Mouse (Mus musculus) limb, embryonic 10.5 days (tissue): ENCODE data around the gene Mmel1. TPM values are rescaled to one million over a fixed set of nuclear protein-coding genes. Genes with fewer than 3 reads are reported as not detected.

Experiments
- DNase-seq: peaks from one replicate; pipeline ENCODE4 v3.0.0-alpha.2; 2017; ENCODE audit warnings: low spot score
- H3K27ac ChIP-seq: fragments of 300-500 bp; sonication (generic); 2 replicates; pipeline ENCODE4 v1.5.1; 2016; ENCODE audit warnings: mild to moderate bottlenecking
- H3K27me3 ChIP-seq: fragments of 300-500 bp; sonication (generic); 2 replicates; pipeline ENCODE4 v1.6.1; 2016; ENCODE audit warnings: low read depth, mild to moderate bottlenecking; ENCODE audit not compliant: poor library complexity, severe bottlenecking
- H3K36me3 ChIP-seq: fragments of 300-500 bp; sonication (generic); 2 replicates; pipeline ENCODE4 v1.6.1; 2016; ENCODE audit warnings: mild to moderate bottlenecking, moderate library complexity
- H3K4me1 ChIP-seq: fragments of 300-500 bp; sonication (generic); 2 replicates; pipeline ENCODE4 v1.6.1; 2016
- H3K4me3 ChIP-seq: fragments of 300-500 bp; sonication (generic); 2 replicates; pipeline ENCODE4 v1.5.1; 2016; ENCODE audit warnings: mild to moderate bottlenecking, moderate library complexity
- H3K9me3 ChIP-seq: fragments of 300-500 bp; sonication (generic); replicated peaks from 2 replicates; pipeline ENCODE4 v1.6.1; 2016; ENCODE audit warnings: mild to moderate bottlenecking
- WGBS: fragments of 180-500 bp; shearing (Covaris S2); methylation state at CpG from one replicate; pipeline ENCODE4 v1.1.7; 2016; 5-methylcytosine and 5-hydroxymethylcytosine counted together
- polyA plus RNA-seq: library from polyadenylated mRNA; unstranded; fragments of >200 nt; fragmentation: Nextera tagmentation; extraction: Ambion mirVana; gene quantifications from 2 replicates; pipeline ENCODE4 v1.2.1, GENCODE M21; 2016

Mmel1 gene
- polyA plus RNA-seq, 1 experiment from 2014 or later: 0.15 TPM

DNA sequence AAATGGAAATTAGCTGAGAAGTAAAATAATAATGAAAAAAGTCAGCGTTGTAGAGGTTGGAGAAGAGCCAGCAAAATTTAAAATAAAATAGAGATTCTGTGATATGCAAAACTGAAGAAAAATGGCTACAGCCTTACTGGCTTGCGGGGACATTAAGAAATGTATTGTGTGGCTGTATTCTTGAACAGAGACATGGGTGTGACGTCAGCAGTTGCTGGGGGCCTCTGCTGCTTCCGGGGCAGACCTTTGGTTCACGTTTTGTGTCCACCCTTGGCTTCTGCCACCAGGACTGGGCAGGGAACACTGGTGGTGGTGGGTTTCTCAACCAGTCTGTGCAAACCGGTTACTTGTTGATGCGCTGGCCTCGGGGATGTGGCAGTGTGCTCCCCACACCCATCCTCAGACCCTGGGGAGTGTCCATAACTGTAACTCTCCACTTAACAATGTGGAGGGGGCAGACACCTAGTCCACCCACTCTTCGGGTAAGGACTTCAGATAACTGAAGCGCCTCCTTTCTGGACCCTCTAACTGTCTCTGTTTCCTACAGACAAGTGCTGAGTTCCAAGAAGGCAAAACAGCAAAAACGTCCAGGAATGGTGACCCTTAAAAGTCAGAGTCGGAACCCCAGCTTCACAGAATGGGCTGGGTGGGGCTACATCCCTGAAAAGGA, 14.6 kb upstream of the Mmel1 start:
- Histone ChIP-seq H3K27me3 (peaks cover 62% of the 10 kb centered on the region), H3K36me3 (no peaks in the 10 kb centered on the region), H3K27ac (no peak overlapping the region), H3K9me3 (no peaks in the 10 kb centered on the region), H3K4me1 (peaks cover 13% of the 10 kb centered on the region), H3K4me3 (no peak overlapping the region; the same call in 1 of the 2 replicates)
- no peak for DNase-seq
- 61% methylated on average over 12 of the region's 12 CpGs for whole genome bisulfite sequencing

DNA sequence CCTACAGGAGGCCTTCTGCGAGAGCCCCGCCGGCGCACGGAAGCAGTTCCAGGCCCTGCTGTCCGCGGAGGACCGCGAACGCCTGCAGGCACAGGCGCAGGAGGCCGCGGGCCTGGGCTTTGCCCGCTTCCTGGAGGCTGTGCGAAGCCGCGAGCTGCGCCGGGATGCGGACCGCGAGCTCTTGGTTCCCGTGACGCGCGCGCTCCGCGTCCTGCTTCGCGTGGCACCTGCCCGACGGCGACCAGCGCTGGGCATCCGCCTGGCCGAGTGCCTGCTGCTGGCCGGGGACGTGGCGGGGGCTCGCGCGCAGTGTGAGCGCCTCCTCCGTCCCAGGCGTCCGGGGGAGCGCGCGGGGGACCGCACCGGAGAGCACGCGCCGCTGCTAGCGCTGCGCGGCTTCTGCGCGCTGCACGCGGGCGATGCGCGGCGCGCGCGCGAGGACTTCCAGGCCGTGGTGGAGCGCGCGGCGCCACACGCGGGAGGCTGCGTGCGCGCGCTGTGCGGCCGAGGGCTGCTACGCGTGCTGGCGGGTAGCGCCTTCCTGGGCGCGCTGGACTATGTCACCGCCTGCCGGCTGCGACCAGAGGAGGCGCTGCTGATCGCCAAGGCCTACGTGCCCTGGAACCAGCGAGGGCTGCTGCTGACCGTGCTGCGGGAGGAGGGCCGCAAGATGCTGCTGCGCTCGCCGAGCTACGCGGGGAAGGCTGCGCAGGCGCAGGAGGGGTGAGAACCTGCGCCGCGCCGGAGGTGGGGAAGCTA, 13.5 kb upstream of the Mmel1 start:
- H3K4me1 ChIP-seq: peaks cover 13% of the 10 kb centered on the region
- no peaks in the 10 kb centered on the region for H3K36me3 ChIP-seq
- WGBS: under 1% methylated on average over 110 of the region's 110 CpGs
- peak overlapping the region; percentile 58 for H3K4me3 ChIP-seq
- H3K27ac ChIP-seq: peak overlapping the region; percentile 71
- peaks cover 63% of the 10 kb centered on the region for H3K27me3 ChIP-seq
- peak; percentile 89 for DNase-seq
- H3K9me3 ChIP-seq: no peaks in the 10 kb centered on the region

DNA sequence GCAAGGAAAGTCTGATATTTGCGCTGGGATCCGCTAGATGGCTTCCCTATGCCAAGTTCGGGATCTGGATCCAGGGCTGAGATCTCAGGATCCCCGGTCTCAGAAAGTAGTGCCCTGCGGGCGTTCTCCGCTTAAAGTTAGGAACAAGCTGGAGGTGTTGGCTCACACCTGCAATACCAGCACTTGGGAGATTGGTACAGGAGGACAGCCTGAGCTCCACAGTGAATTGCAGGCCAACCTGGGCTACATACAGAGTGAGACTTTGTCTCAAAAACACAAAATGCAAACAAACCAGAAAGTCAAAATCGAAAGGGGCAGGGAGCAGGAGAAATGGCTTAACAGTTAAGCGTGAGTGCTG, 12.9 kb upstream of the Mmel1 start:
- Histone ChIP-seq H3K36me3 (no peaks in the 10 kb centered on the region), H3K4me3 (peak overlapping the region; percentile 58), H3K9me3 (no peaks in the 10 kb centered on the region), H3K27ac (peak overlapping the region; percentile 71; the same call in 1 of the 2 replicates), H3K27me3 (peaks cover 63% of the 10 kb centered on the region), H3K4me1 (peaks cover 13% of the 10 kb centered on the region)
- no peak for DNase-seq
- 20% methylated on average over 9 of the region's 9 CpGs for WGBS

DNA sequence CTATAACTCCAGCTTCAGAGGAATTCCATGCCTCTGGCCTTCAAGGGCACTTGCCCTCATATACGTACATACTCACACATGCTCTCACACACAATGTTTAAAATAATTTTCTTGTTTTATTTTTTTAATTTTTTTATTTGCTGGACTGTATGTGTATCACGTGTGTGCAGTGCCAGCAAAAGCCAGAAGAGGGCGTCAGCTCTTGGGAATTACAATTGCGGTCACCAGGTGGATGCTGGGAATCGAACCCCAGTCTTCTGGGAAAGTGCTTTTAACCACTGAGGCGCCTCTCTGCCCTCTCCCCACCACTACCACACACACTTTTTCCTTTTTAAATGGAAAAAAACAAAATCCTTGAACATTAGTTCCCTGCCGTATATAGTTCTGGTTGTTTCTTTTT, 12.5 kb upstream of the Mmel1 start:
- H3K4me1 ChIP-seq: peaks cover 13% of the 10 kb centered on the region
- 87% methylated on average over 7 of the region's 7 CpGs for WGBS
- no peaks in the 10 kb centered on the region for H3K9me3 ChIP-seq
- DNase-seq: no peak
- peaks cover 63% of the 10 kb centered on the region for H3K27me3 ChIP-seq
- H3K27ac ChIP-seq: no peak overlapping the region
- peak overlapping the region; percentile 58 for H3K4me3 ChIP-seq
- H3K36me3 ChIP-seq: no peaks in the 10 kb centered on the region

DNA sequence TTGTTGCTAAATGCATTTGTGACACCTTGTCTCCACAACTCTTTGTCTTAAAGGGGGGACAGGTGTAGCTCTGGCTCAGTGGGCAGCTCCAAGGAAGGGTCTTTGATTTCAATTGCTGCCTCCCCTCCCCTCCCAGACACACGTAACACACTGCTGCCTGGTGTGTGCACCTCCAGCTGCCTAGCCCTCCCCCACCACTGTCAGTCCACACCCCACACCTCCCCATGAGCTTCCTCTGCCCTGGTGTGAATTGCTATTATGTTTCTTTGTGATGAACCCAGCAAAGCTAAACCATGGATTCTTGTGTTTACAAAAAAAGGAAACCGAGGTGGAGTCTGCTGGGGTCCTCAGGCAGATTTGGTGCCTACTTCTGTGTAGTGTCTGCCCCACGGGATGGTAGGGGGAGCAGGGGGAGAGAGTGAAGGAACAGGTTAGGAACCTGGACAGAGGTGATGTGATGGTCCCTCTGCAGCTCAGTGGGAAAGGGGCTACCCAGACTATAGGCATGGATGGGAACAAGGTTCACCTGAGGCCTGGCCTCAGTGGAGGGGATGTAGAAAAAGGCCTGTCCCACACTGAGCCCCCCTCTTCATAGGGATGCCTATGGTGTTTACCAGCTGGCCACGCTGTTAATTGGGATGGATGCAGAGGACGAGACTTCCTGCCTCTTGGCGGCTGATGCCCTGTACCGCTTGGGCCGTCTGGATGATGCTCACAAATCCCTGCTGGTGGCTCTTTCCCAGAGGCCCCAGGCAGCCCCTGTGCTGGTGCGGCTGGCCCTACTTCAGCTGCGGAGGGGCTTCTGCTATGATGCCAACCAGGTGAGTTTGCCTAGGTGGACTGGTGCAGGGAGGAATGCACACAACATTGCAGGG, 11.8 kb upstream of the Mmel1 start:
- DNase-seq: no peak
- Histone ChIP-seq H3K36me3 (no peaks in the 10 kb centered on the region), H3K4me3 (no peak overlapping the region), H3K4me1 (peaks cover 13% of the 10 kb centered on the region), H3K27me3 (peaks cover 62% of the 10 kb centered on the region), H3K27ac (no peak overlapping the region), H3K9me3 (no peaks in the 10 kb centered on the region)
- WGBS: 74% methylated on average over 10 of the region's 10 CpGs

DNA sequence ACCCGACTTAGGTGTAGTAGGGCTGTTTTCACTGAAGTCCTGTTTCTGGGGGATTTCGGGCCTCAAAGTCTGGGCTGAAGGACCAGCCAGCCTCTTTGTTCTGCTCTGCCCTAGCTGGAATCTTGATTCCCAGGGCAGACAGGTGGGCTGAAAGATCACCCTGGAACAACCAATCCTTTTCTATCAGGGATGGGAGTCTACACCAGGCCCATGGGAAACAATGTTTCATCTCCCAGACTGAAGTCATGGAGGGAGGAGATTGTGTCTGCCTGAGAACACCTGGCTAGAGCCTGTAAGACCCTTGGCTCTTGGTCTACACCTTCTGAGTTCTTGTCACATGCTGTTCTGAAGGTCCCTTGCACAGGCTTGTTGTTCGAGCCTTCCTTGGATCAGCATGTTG, 10.8 kb upstream of the Mmel1 start:
- WGBS: 83% methylated on average over 3 of the region's 3 CpGs
- Histone ChIP-seq H3K27ac (no peak overlapping the region), H3K27me3 (peaks cover 56% of the 10 kb centered on the region), H3K4me3 (no peak overlapping the region), H3K9me3 (no peaks in the 10 kb centered on the region), H3K4me1 (peaks cover 13% of the 10 kb centered on the region), H3K36me3 (no peaks in the 10 kb centered on the region)
- DNase-seq: no peak

DNA sequence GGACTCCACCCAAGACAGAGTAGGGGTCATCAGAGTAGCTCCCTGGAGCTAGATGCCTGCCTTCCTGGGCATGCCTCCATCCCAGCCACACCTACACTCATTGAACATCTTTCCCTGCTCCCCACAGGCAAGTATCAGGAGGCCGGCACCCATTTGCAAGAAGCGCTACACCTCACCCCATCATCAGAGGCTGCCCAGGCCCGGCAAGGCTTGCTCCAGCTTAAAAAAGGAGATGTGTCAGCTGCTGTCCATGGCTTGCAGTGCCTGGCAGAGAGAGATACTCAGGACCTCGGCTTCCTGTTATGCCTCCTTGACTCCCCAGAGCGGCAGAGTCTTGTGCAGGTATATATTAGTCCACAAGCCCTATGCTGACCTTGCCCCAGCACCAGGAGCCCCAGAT, 7.4 kb upstream of the Mmel1 start:
- H3K27ac ChIP-seq: no peak overlapping the region
- no peak overlapping the region for H3K4me3 ChIP-seq
- H3K9me3 ChIP-seq: no peaks in the 10 kb centered on the region
- WGBS: 82% methylated on average over 5 of the region's 5 CpGs
- DNase-seq: no peak
- peaks cover 22% of the 10 kb centered on the region for H3K27me3 ChIP-seq
- no peaks in the 10 kb centered on the region for H3K36me3 ChIP-seq
- H3K4me1 ChIP-seq: peaks cover 16% of the 10 kb centered on the region

DNA sequence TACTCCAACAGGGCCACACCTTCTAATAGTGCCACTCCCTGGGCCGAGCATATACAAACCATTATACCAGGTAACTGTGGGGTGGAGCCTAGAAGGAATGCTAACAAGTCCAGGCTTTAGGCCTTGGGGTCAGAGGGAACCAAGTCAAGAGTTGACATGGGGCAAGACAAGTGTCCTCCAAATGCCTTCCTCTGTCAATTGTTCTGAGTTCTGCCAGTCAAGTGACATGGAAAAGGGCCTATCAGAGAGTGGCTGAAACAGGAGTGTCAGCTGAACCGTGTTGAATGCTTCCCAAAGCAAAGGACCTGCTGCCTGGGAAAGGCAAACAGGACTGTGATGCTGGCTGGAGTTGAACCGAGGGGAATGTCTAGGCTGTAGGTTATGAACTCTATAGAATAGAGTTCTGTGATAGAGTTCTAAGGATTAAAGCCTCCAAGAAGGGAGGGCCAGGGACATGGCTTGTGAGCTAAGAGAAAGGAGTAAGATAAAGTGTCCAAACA, 5.9 kb upstream of the Mmel1 start:
- WGBS: 85% methylated on average over 3 of the region's 3 CpGs

DNA sequence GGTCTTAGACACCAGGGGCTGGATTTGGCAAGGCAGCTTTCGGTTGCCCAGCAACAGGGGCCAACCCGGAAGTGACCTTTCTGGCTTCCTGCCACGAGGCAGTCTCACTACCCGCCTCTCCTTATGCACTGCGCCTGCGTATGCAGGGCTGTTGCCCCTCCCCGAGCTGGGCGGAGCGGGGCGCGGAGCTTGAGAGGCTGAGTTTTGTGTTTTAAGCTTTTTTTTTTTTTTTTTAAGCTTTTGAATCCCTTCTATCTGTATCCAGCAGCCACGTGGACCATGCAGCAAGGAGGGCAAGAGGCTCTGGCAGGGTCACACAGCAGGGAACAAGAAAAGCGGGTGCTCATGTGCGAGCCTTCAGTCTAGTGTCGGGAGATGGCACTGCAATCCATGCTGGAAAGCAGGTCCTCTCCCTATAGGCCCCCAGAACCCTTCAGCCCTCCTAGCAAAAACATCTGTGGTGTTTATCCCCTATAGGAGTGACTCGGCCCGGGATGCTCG, 5.1 kb upstream of the Mmel1 start:
- DNase-seq: peak; percentile 96
- peak overlapping the region; percentile 50 for H3K4me3 ChIP-seq
- no peaks in the 10 kb centered on the region for H3K9me3 ChIP-seq
- peaks cover 18% of the 10 kb centered on the region for H3K27me3 ChIP-seq
- peaks cover 16% of the 10 kb centered on the region for H3K4me1 ChIP-seq
- peak overlapping the region; percentile 87 for H3K27ac ChIP-seq
- H3K36me3 ChIP-seq: no peaks in the 10 kb centered on the region
- WGBS: under 1% methylated on average over 18 of the region's 18 CpGs

More for the DNA sequence above, 5.9 kb upstream of the Mmel1 start:
- Histone ChIP-seq H3K36me3 (no peaks in the 10 kb centered on the region), H3K4me3 (no peak overlapping the region), H3K9me3 (no peaks in the 10 kb centered on the region), H3K4me1 (peaks cover 16% of the 10 kb centered on the region), H3K27me3 (peaks cover 16% of the 10 kb centered on the region), H3K27ac (peak overlapping the region; percentile 87)
- DNase-seq: no peak

DNA sequence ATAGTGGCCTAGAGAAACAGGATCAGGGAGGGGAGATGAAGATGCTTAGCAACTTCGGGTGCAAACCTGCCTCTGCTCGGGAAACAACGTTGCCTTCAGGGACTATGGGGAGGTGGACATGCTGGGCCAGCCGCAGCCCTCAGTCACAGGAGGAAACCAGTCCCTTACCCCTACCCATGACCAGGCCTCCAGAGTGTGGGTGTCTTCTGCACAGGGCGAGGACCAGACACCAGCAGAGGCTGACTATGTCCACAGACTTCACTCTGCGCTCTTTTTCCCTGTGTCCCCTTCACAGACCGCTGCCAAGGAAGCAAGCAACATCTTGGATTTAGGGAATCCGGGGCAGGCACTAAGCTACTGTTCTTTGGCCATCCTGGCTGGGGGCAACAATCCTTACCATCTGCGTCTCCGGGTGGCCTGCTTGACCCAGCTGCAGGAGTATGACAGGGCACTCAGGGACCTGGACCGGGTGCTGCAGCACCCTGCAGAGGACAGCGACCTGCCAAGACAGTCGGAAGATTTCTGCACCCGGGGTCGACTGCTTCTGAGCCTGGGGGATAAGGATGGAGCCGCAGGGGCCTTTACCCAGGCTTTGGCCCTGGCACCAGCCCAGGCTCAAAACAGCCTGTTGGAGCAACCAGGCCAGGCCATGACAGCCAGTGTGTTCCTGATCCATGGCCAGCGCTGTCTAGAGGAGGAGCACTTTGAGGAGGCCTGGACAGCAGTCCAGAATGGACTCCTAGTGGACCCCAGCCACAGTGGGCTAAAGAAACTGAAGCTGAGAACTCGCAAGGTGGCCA, 4.2 kb upstream of the Mmel1 start:
- no peak for DNase-seq
- no peaks in the 10 kb centered on the region for H3K36me3 ChIP-seq
- H3K4me3 ChIP-seq: peak overlapping the region; percentile 50
- H3K27me3 ChIP-seq: peaks cover 14% of the 10 kb centered on the region; the same call in 1 of the 2 replicates
- H3K9me3 ChIP-seq: no peaks in the 10 kb centered on the region
- WGBS: 85% methylated on average over 18 of the region's 18 CpGs
- H3K27ac ChIP-seq: peak overlapping the region; percentile 87
- peaks cover 16% of the 10 kb centered on the region for H3K4me1 ChIP-seq

DNA sequence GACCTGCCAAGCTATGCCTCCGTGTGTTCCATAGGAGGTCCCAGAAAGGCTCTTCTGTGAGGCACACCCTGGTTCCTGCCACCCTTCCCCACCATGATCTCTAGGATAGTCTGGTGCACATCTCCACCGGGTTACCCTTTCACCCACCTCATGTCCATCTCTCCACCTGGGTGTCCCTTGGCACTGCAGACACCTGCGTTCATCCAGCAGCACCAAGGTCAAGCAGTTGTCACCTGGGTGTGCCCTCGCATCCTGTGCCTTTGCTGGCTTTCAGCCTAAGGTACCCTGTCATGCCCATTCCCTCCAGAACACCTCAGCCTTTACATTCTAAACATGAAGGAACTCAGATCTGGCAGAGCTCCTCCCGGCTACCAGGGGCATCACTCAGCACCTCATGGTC, 3.0 kb upstream of the Mmel1 start:
- peaks cover 25% of the 10 kb centered on the region for H3K27me3 ChIP-seq
- 89% methylated on average over 5 of the region's 5 CpGs for WGBS
- H3K4me3 ChIP-seq: no peak overlapping the region
- H3K27ac ChIP-seq: no peak overlapping the region
- peaks cover 19% of the 10 kb centered on the region for H3K4me1 ChIP-seq
- no peaks in the 10 kb centered on the region for H3K36me3 ChIP-seq
- H3K9me3 ChIP-seq: no peaks in the 10 kb centered on the region
- DNase-seq: no peak

DNA sequence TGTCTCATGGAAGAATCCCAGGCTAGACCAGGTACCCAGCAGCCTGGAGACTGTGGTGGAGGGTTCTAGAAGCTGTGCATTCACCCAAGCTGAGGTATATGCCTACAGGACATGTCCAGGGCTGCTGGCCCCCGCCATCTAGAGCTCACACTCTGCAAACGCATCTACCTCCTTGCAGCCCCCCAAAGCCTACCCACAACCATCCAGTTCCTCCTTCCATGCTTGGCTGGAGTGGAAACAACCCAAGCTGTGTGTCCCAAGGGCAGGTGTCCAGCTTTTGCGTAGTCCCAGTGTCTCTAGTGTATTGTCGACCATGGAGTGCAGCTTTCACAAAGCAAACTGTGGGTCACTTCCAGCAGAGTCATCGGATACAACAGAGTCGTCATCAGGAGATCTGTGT, 2.1 kb upstream of the Mmel1 start:
- H3K27ac ChIP-seq: no peak overlapping the region
- H3K36me3 ChIP-seq: no peaks in the 10 kb centered on the region
- no peak overlapping the region for H3K4me3 ChIP-seq
- no peak for DNase-seq
- no peaks in the 10 kb centered on the region for H3K9me3 ChIP-seq
- H3K4me1 ChIP-seq: peaks cover 28% of the 10 kb centered on the region
- WGBS: 85% methylated on average over 6 of the region's 6 CpGs
- H3K27me3 ChIP-seq: peaks cover 33% of the 10 kb centered on the region
